Mouse (Mus musculus): Measurements from ENCODE around the gene Skp1a. TPM values are rescaled to one million over a fixed set of nuclear protein-coding genes. Genes with fewer than 3 reads are reported as not detected.

Gene Skp1a
- total RNA-seq, 2 experiments from 2014 or later = 269 to 292 TPM

- intact Hi-C loops (cut with DNase I) = no loop called here
- no peak for TF ChIP-seq CTCF (IDR thresholded peaks at IDR 0.05)
- DNase-seq = no peak
- H3K27ac ChIP-seq = no peak overlapping the region
- H3K4me3 ChIP-seq = no peak overlapping the region
Measured at GRCm38 (mm10) chr11:52258711-52259110, 26.9 kb downstream of the Skp1a start.

DNA sequence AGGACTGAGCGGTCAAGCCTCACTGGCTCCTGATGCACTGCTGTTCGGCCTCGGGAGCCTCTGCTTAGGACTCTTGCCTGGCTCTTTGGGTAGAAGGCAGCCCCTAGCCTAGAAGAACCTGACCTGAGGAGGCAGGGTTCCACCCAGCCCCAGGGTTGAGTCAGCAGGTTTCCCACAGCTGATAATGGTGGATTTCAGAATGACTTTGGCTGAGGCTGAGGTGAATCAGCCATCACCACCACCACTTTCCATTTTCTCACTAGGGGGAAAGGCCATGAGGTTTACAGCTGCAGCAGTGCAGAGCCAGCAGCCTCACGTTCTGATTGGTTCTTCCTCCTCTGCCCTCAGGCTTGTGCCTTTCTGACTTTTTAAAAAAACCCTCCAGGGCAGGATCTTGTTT is 29.1 kb downstream of the Skp1a start:
- intact Hi-C loops (cut with DNase I) = no loop called here
- TF ChIP-seq CTCF (IDR thresholded peaks at IDR 0.05) = no peak
- no peak for DNase-seq

GRCm38 (mm10) chr11:52261937-52262336 is 30.1 kb downstream of the Skp1a start:
- TF ChIP-seq CTCF (IDR thresholded peaks at IDR 0.05) = peak; percentile 67
- DNase-seq = peak; percentile 72
- H3K4me3 ChIP-seq = no peak overlapping the region
- no peak overlapping the region for H3K27ac ChIP-seq
- intact Hi-C loops (cut with DNase I) = no loop called here

More for the DNA sequence above, 29.1 kb downstream of the Skp1a start:
- Histone ChIP-seq H3K27ac (no peak overlapping the region), H3K4me3 (no peak overlapping the region)

DNA sequence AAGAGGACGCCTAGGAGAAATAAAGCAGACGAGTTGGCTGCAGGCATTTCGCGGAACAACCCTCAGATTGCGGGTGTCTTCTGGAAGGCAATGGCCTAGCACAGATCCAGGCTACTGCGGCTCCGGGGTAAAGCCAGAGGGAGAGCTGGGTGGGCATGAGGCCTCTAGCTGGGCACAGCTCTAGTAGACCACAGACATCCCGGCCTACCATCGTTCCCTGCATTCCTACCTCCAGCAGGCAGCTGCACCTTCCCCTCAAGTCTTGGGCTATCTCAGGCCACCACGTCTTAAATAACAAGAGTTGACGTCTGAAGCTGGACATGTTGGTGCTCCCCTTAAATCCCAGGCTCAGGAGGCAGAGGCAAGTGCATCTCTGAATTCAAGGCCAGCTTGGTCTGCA is 30.5 kb downstream of the Skp1a start:
- TF ChIP-seq CTCF (IDR thresholded peaks at IDR 0.05) = no peak
- Histone ChIP-seq H3K4me3 (no peak overlapping the region), H3K27ac (no peak overlapping the region)
- intact Hi-C loops (cut with DNase I) = no loop called here
- no peak for DNase-seq

DNA sequence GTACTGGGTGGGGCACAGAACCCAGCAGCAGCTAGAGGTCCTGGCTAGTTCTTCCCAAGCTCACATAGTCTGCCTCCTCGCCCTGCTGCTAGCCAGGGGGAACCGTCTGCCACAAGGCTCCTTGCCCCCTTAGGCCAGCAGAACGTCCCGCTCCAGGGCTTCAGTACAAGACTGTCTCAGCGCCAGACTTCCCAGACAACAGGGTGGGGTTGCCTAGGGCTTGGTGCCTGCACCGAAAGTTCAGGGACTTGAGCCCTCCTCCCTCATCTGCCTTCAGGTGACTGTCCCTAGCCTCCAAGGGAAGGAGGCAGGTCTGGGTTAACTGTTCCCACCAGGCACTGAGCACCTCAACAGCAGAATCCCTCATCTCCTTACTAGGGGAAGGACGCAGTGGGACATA is 33.1 kb downstream of the Skp1a start:
- no peak for TF ChIP-seq CTCF (IDR thresholded peaks at IDR 0.05)
- Histone ChIP-seq H3K4me3 (no peak overlapping the region), H3K27ac (no peak overlapping the region)
- intact Hi-C loops (cut with DNase I) = no loop called here
- DNase-seq = no peak

- intact Hi-C loops (cut with DNase I) = no loop called here
- H3K27ac ChIP-seq = no peak overlapping the region
- no peak for TF ChIP-seq CTCF (IDR thresholded peaks at IDR 0.05)
- no peak overlapping the region for H3K4me3 ChIP-seq
- DNase-seq = no peak
Measured at GRCm38 (mm10) chr11:52265616-52266307, 34.0 kb downstream of the Skp1a start.

DNA sequence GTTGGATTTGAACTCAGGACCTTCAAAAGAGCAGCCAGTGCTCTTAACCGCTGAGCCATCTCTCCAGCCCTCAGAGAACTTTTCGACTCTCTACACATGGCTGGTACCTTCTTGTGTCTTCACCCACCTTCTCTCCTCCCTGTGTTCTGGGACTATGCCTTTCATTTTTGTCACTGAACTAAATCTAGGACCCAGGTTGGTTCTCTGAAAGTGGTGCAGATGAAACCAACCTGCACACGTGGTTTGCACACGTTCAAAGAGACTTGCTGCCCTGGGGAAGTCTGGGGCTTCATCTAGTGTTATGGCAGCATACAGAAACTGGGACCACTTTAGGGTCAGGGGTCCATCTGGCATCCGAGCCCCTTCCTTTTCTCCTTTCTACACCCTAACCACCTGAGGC is 35.5 kb downstream of the Skp1a start:
- no peak for DNase-seq
- intact Hi-C loops (cut with DNase I) = no loop called here

GRCm38 (mm10) chr11:52268104-52268835 is 36.5 kb downstream of the Skp1a start:
- H3K27ac ChIP-seq = no peak overlapping the region
- no peak for TF ChIP-seq CTCF (IDR thresholded peaks at IDR 0.05)
- intact Hi-C loops (cut with DNase I) = no loop called here
- no peak for DNase-seq
- H3K4me3 ChIP-seq = no peak overlapping the region

More for the DNA sequence above, 35.5 kb downstream of the Skp1a start:
- Histone ChIP-seq H3K4me3 (no peak overlapping the region), H3K27ac (no peak overlapping the region)
- TF ChIP-seq CTCF (IDR thresholded peaks at IDR 0.05) = no peak

DNA sequence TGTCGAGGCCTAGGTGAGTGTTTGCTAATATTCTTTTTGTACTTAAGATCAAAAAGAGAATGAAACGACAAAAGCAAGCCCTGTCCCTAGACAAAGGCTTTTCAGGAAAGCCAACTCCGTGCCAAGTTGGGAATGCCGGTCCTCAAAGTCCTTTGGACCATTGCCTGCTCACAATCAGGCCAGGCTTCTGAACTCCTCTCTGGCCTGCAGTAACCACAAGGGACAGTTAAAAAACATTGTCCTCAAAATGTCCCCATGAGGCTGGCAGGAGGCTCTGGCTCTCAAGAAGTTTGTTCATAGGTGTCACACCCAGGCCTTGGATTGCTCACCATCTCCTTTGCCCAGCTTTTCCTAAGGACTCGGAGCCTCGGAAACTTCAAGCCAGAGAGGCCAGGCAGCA is 38.0 kb downstream of the Skp1a start:
- no peak for DNase-seq
- no peak for TF ChIP-seq CTCF (IDR thresholded peaks at IDR 0.05)
- no peak overlapping the region for H3K4me3 ChIP-seq
- H3K27ac ChIP-seq = no peak overlapping the region
- intact Hi-C loops (cut with DNase I) = no loop called here

DNA sequence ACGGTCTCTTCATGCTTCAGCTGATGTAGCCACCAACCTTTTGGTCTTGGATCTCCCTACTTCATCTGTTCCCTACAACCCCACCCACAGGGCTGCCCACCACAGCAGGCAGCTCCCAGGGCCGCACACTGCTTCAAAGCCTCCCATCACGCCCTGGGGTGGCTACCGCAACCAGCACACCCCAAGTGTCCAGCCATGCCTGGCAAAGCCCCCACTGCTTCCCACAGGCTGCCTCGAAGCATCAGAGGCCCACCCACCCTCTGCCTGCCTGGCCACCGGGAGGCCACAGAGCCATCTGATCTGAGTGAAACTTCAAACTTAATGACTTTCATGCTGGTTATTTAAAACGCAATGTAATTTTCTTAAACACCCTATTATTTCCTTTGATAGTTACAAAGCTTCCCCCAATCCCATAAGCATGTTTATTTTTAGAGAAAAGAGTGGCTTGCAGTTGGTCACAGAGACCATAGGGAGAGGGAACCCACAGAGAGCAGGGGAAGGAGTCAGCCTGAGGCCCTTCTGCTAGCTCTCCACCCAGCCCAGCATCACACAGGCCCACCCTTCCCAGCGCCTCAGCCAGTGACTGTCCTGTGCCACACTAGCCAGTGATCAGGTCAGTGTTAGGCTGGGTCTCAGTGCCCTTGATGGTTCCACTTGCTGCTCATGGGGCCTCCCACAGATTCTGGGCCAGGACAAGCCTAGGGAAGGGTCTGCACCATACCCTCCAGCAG is 40.1 kb downstream of the Skp1a start:
- no peak for DNase-seq
- TF ChIP-seq CTCF (IDR thresholded peaks at IDR 0.05) = no peak
- Histone ChIP-seq H3K27ac (no peak overlapping the region), H3K4me3 (no peak overlapping the region)
- intact Hi-C loops (cut with DNase I) = no loop called here

GRCm38 (mm10) chr11:52272619-52273018 is 40.8 kb downstream of the Skp1a start:
- intact Hi-C loops (cut with DNase I) = no loop called here
- DNase-seq = no peak
- no peak overlapping the region for H3K27ac ChIP-seq
- no peak for TF ChIP-seq CTCF (IDR thresholded peaks at IDR 0.05)
- H3K4me3 ChIP-seq = no peak overlapping the region

DNA sequence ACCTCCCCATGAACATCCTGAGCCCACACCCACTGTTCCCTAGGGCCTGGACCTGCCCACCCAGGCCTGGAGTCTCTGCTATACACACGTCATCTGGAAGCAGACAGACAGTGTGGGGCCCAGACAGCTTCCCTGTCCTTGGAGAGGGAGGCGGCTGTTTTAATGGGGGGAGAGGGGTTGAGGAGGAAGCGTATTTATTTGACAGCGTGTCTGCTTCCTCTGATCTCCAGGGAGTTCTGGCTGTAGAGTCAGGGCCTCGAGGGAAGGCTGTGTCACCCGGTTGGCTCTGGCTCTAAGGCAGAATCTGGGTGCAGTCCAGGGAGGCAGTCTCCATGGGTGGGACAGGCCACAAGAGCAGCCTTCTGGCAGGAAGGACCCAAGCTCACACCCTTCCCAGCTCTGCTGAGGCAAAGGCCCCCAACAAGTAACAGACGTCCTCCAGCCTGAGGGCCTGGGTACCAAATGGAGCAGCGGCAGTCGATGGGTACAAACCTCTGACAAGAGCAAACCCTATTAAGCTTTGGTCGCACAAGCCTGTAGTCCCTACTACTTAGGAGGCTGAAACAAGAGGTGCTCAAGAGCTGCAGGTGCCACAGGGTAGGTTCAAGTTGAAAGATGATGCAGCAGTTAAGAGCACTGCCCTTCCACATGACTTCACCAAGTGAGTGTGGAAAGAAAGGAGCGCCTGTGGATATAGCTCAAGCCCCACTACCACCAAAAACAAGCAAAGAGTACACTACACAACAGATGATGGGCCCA is 41.6 kb downstream of the Skp1a start:
- no peak for TF ChIP-seq CTCF (IDR thresholded peaks at IDR 0.05)
- no peak overlapping the region for H3K27ac ChIP-seq
- no peak overlapping the region for H3K4me3 ChIP-seq
- DNase-seq = peak; percentile 42
- intact Hi-C loops (cut with DNase I) = no loop called here

All from gastrocnemius, adult 2 months (tissue).